Comparison of ENCODE assay signal across 9 mouse cellular contexts in genomic region chr14:47474571-47475254, GRCm38 (mm10). TPM values are rescaled to one million over a fixed set of nuclear protein-coding genes. Genes with fewer than 3 reads are reported as not detected.
DNase-seq lines count a peak whose midpoint lies in the region; ATAC-seq and TF ChIP-seq lines count a peak whose summit lies in the region.
"Had no signal": no experiment of that assay in that cellular context is flagged by ENCODE, and none has a peak within 500 bp of the region (broad histone marks: within the 10 kb centered on the region; RNA-seq: fewer than 3 reads in every experiment).

No protein-coding gene starts in this region.

- DNase-seq in right cerebral cortex, adult 18-20 months, result peak; percentile 80
- no peak for DNase-seq in right cerebral cortex, postnatal 4 days
- DNase-seq in heart, postnatal 14 days, result peak; percentile 11 to 19
- DNase-seq in right cerebral cortex, postnatal 36 days (ENCODE audit: low spot score in 2 of 2), result peak; percentile 41 to 60
- DNase-seq in midbrain, postnatal 0 days (ENCODE audit: low spot score), result no peak

- H3K4me2 ChIP-seq in midbrain, postnatal 0 days (ENCODE audit: low read depth, low read length, poor library complexity, severe bottlenecking), result no peak overlapping the region

- 92% methylated on average over 8 of the region's 8 CpGs for WGBS in midbrain, postnatal 0 days

- peak overlapping the region; percentile 99 for H3K4me3 ChIP-seq in erythroblast, embryonic 14.5 days (replicated peaks)
- no peak overlapping the region for H3K4me3 ChIP-seq in midbrain, postnatal 0 days (ENCODE audit: low read depth, low read length)

- no peak for TF ChIP-seq CTCF in midbrain, postnatal 0 days (IDR thresholded peaks at IDR 0.05)

- H3K9ac ChIP-seq in midbrain, postnatal 0 days (replicated peaks; ENCODE audit: low read length, poor library complexity, severe bottlenecking), result no peak overlapping the region

- intact Hi-C loops in heart, postnatal 14 days (cut with DNase I), result loop anchor here (5.0 kb wide), 1 partner anchor 57 kb away; the partner anchor contains the start of gene Dlgap5

- no peak overlapping the region for H3K27ac ChIP-seq in midbrain, postnatal 0 days (ENCODE audit: low read depth, low read length)

- H3K36me3 ChIP-seq in erythroblast, embryonic 14.5 days (ENCODE audit: control insufficient read depth), result peaks cover 57% of the 10 kb centered on the region
- no peaks in the 10 kb centered on the region for H3K36me3 ChIP-seq in midbrain, postnatal 0 days (ENCODE audit: insufficient read depth, low read length)

- no peak for ATAC-seq in erythroblast, adult 5-6 weeks (replicated peaks; ENCODE audit: low FRiP score, poor library complexity, severe bottlenecking)
- no peak for ATAC-seq in monocyte, adult 5-6 weeks (replicated peaks; ENCODE audit: insufficient number of reproducible peaks, low FRiP score, low TSS enrichment, poor library complexity, severe bottlenecking)
- no peak for ATAC-seq in midbrain, postnatal 0 days (ENCODE audit: low FRiP score)

- H3K27me3 ChIP-seq in erythroblast, embryonic 14.5 days (ENCODE audit: control insufficient read depth), result no peaks in the 10 kb centered on the region
- no peaks in the 10 kb centered on the region for H3K27me3 ChIP-seq in midbrain, postnatal 0 days (ENCODE audit: insufficient read depth, low read length)
- H3K27me3 ChIP-seq: megakaryocyte, embryonic 14.5 days had no signal

- no peaks in the 10 kb centered on the region for H3K9me3 ChIP-seq in erythroblast, embryonic 14.5 days (ENCODE audit: control insufficient read depth, low read length)
- H3K9me3 ChIP-seq in midbrain, postnatal 0 days (ENCODE audit: low read length), result no peaks in the 10 kb centered on the region
- H3K9me3 ChIP-seq: megakaryocyte, embryonic 14.5 days had no signal

- H3K4me1 ChIP-seq in erythroblast, embryonic 14.5 days (ENCODE audit: control insufficient read depth), result peaks cover 58% of the 10 kb centered on the region
- peaks cover 10% of the 10 kb centered on the region; the same call in 1 of the 2 replicates for H3K4me1 ChIP-seq in midbrain, postnatal 0 days (ENCODE audit: insufficient read depth, low read length)

RNA-seq across cellular contexts. Expression of gene Fbxo34, which starts 24.5 kb away (rescaled TPM):
- 5.5 and 7.0 TPM in 2 replicates for polyA plus RNA-seq in erythroblast, embryonic 14.5 days (2012)
- 153 and 163 TPM in 2 replicates for total RNA-seq in erythroblast, adult 5-6 weeks (2015; ENCODE audit: low replicate concordance)
- 302 and 381 TPM in 2 replicates for total RNA-seq in erythroblast, adult 5-6 weeks (2017; ENCODE audit: low replicate concordance)
- 10 to 100 TPM; 15.1 to 16.2 TPM for total RNA-seq in heart, postnatal 14 days (2021)
- total RNA-seq in monocyte, adult 5-6 weeks (2017), result 18.2 to 39.0 TPM (median 26.4 TPM) in 3 replicates
- total RNA-seq in midbrain, postnatal 0 days (2014; rRNA removed), result 29.7 and 29.9 TPM in 2 replicates
- 36.5 and 45.5 TPM in 2 replicates for polyA plus RNA-seq in midbrain, postnatal 0 days (2015; fragmentation: Nextera tagmentation; extraction: Ambion mirVana)

RNA-seq across cellular contexts. Expression of gene Dlgap5, which starts 56.5 kb away (rescaled TPM):
- polyA plus RNA-seq in erythroblast, embryonic 14.5 days (2012), result 2.1 and 4.9 TPM in 2 replicates
- total RNA-seq in erythroblast, adult 5-6 weeks (2015; ENCODE audit: low replicate concordance), result 42.8 and 49.2 TPM in 2 replicates
- total RNA-seq in erythroblast, adult 5-6 weeks (2017; ENCODE audit: low replicate concordance), result 64.0 and 79.3 TPM in 2 replicates
- 1 to 10 TPM; 2.4 to 6.8 TPM for total RNA-seq in heart, postnatal 14 days (2021)
- total RNA-seq in monocyte, adult 5-6 weeks (2017), result 2.2 to 12.5 TPM (median 10.1 TPM) in 3 replicates
- total RNA-seq in midbrain, postnatal 0 days (2014; rRNA removed), result 1.2 and 1.7 TPM in 2 replicates
- polyA plus RNA-seq in midbrain, postnatal 0 days (2015; fragmentation: Nextera tagmentation; extraction: Ambion mirVana), result 1.9 and 2.2 TPM in 2 replicates

Comparison
In these comparisons a context has a peak if more than half of its experiments do, and no peak if none do; other contexts are left out.
1. DNase-seq: peak in right cerebral cortex, adult 18-20 months (single experiment), heart, postnatal 14 days (2 of 2) and right cerebral cortex, postnatal 36 days (2 of 2); none in right cerebral cortex, postnatal 4 days (single experiment) and midbrain, postnatal 0 days (single experiment).